Mouse (Mus musculus) heart, postnatal 4 days (tissue): ENCODE results near the gene Slc24a2. TPM values are rescaled to one million over a fixed set of nuclear protein-coding genes. Genes with fewer than 3 reads are reported as not detected.

Experiments used
- DNase-seq: peaks from one replicate; pipeline ENCODE4 v3.0.0; 2021
- total RNA-seq, 2 experiments: library from RNA; stranded (reverse); gene quantifications; 2 replicates each; pipeline ENCODE4 v1.2.3; 2021

The Slc24a2 gene
- total RNA-seq, 2 experiments from 2014 or later, result 7.1 to 8.3 TPM

DNA sequence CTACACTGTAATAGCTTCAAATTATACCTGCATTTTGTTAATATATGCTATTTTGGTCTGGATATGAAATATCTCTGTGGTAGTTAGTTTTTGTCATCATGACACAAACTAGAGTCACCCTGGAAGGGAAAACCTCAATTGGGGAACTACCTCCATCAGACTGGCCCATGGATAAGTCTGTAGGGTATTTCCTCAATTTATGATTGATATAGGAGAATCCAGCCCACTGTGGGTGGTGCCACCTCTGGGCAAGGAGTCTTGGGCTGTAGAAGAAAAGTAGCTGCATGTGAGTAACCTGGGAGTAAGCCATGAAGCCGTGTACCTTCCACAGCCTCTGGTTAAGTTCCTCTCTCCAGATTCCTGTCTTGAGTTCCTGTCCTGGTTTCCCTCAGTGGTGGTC, 281.5 kb downstream of the Slc24a2 start:
- no peak for DNase-seq

DNA sequence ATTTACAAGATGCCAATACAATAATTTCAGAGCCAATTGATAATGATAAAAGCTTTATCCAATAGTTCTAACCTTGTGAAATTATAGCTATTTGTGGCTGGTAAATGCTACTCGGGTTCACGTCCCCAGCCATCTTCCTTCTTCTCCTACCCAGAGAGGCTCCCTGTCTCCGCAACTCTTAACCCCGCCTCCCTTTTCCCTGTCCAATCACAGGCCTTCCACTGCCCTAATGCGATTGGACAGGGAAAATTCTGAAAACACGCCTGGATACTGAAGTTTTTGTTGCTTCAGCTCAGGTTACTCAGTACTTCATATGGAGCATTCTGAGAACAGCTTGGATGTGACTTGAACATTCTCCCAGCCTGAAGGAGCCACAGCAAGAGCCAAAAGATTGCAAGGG, 287.0 kb downstream of the Slc24a2 start:
- DNase-seq, result no peak

DNA sequence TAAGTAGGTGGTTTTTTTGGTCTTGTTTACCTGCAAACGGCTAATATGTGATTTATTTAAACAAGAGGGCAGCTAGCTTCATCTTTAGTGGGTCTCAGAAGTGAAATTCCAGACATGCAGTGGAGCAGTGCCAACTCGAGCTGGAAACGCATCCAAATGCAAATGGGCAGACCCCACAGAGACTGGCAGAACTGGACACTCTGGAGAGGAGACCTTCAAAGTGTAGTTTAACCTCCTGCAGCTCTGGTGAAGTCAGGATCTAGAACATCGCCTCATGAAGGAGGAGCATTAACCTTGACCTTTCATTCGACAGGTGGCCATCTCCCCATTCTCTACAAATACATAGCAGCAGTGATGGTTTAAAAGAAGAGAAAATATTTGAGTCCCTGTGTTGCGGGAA, 287.6 kb downstream of the Slc24a2 start:
- DNase-seq, result no peak

DNA sequence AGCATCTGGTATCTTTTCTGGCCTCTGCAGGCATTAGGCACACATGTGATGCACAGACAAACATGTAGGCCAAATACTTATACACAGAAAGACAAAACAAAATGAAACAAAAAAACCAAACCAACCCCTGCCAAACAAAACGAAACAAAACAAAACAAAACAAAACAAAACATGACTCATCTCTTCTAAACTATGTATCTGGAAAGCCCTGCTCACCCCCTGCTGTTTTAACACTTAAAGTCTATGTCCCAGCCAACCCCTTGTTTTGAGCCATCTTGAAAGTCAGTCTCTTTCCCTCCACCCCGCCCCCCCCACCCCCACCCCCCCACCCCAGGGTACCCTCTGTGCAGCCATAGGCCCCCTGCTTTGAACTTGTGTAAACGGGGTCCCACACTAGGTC, 293.6 kb downstream of the Slc24a2 start:
- DNase-seq, result no peak

DNA sequence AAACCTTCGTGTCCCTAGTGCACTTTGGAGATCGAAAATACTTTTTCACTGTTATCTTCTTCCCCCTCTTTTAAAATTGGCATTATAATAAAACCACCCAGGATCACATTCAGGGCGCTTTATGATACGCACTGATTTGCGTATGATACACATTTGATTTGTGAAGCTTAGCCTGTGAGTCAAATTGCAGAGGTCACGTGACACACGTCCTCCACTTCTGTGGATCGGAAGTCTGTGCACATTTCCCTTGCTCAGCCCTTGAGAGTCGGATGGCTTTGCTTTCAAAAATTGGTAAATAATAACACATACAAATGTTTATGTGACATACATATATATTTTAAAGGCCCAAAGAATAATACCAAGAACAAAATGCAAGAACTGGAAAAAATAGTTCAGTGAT, 294.1 kb downstream of the Slc24a2 start:
- DNase-seq, result no peak
